Mouse (Mus musculus) forebrain, embryonic 11.5 days (tissue): ENCODE measurements around the gene H2-Eb2. TPM values are rescaled to one million over a fixed set of nuclear protein-coding genes. Genes with fewer than 3 reads are reported as not detected.

ENCODE experiments used
- ATAC-seq: fragments of 200-750 bp; cut with Nextera tagmentation; replicated peaks from 2 replicates; pipeline ENCODE4 v1.8.0; 2017; ENCODE audit warnings: moderate TSS enrichment; ENCODE audit not compliant: low FRiP score
- DNase-seq: peaks from one replicate; pipeline ENCODE4 v3.0.0-alpha.2; 2017; ENCODE audit warnings: low spot score
- H3K27ac ChIP-seq: fragments of 300-500 bp; sonication (generic); 2 replicates; pipeline ENCODE4 v1.5.1; 2014; ENCODE audit warnings: low read depth, low read length
- H3K27me3 ChIP-seq: fragments of 300-500 bp; sonication (generic); 2 replicates; pipeline ENCODE4 v1.6.1; 2014; ENCODE audit warnings: mild to moderate bottlenecking, low read length, mixed read lengths; ENCODE audit not compliant: control insufficient read depth, insufficient read depth
- H3K36me3 ChIP-seq: fragments of 300-500 bp; sonication (generic); 2 replicates; pipeline ENCODE4 v1.6.1; 2014; ENCODE audit warnings: mild to moderate bottlenecking, low read length, moderate library complexity, mixed read lengths; ENCODE audit not compliant: control insufficient read depth, insufficient read depth
- H3K4me1 ChIP-seq: fragments of 300-500 bp; sonication (generic); replicated peaks from 2 replicates; pipeline ENCODE4 v1.6.1; 2014; ENCODE audit warnings: low read length, mixed read lengths; ENCODE audit not compliant: control insufficient read depth, insufficient read depth
- H3K4me2 ChIP-seq: fragments of 300-500 bp; sonication (generic); 2 replicates; pipeline ENCODE4 v1.6.1; 2014; ENCODE audit warnings: low read depth, mild to moderate bottlenecking, low read length, moderate library complexity, mixed read lengths; ENCODE audit not compliant: severe bottlenecking
- H3K4me3 ChIP-seq: fragments of 300-500 bp; sonication (generic); 2 replicates; pipeline ENCODE4 v1.5.1; 2014; ENCODE audit warnings: low read depth, low read length
- H3K9ac ChIP-seq: fragments of 300-500 bp; sonication (generic); 2 replicates; pipeline ENCODE4 v1.6.1; 2014; ENCODE audit warnings: low read length
- H3K9me3 ChIP-seq: fragments of 300-500 bp; sonication (generic); 2 replicates; pipeline ENCODE4 v1.6.1; 2016; ENCODE audit warnings: low read length, mixed read lengths; ENCODE audit not compliant: control insufficient read depth
- whole genome bisulfite sequencing: fragments of 180-500 bp; shearing (Covaris S2); extraction: QIAGEN DNeasy Blood & Tissue Kit; methylation state at CpG from one replicate; pipeline ENCODE4 v1.1.7; 2014; 5-methylcytosine and 5-hydroxymethylcytosine counted together
- polyA plus RNA-seq: library from polyadenylated mRNA; unstranded; fragments of >200 nt; fragmentation: Nextera tagmentation; extraction: Ambion mirVana; gene quantifications from 2 replicates; pipeline ENCODE4 v1.2.1, GENCODE M21; 2014

The H2-Eb2 gene
- polyA plus RNA-seq, 1 experiment from 2014 or later = not detected

- no peak overlapping the region for H3K27ac ChIP-seq
- WGBS = 16% methylated on average over 8 of the region's 8 CpGs
- no peak overlapping the region for H3K4me3 ChIP-seq
- H3K9ac ChIP-seq = no peak overlapping the region
- H3K9me3 ChIP-seq = no peaks in the 10 kb centered on the region
- DNase-seq = peak; percentile 92
- peak; percentile 83 for ATAC-seq
- no peaks in the 10 kb centered on the region for H3K4me1 ChIP-seq
- no peak overlapping the region for H3K4me2 ChIP-seq
- H3K36me3 ChIP-seq = no peaks in the 10 kb centered on the region
- H3K27me3 ChIP-seq = no peaks in the 10 kb centered on the region
These were observed 33.9 kb upstream of the H2-Eb2 start for GRCm38 (mm10) chr17:34291609-34292008.

GRCm38 (mm10) chr17:34292570-34292969 is 32.9 kb upstream of the H2-Eb2 start:
- 88% methylated on average over 4 of the region's 4 CpGs for WGBS
- Histone ChIP-seq H3K27ac (no peak overlapping the region), H3K27me3 (no peaks in the 10 kb centered on the region; the same call in 1 of the 2 replicates), H3K9ac (no peak overlapping the region), H3K4me3 (no peak overlapping the region), H3K36me3 (no peaks in the 10 kb centered on the region), H3K4me1 (no peaks in the 10 kb centered on the region), H3K9me3 (no peaks in the 10 kb centered on the region), H3K4me2 (no peak overlapping the region)
- ATAC-seq (no peak), DNase-seq (no peak)

GRCm38 (mm10) chr17:34293533-34293932 is 31.9 kb upstream of the H2-Eb2 start:
- no peak overlapping the region for H3K4me3 ChIP-seq
- DNase-seq (no peak), ATAC-seq (no peak)
- H3K36me3 ChIP-seq = no peaks in the 10 kb centered on the region
- H3K4me1 ChIP-seq = no peaks in the 10 kb centered on the region
- H3K9ac ChIP-seq = no peak overlapping the region
- no peak overlapping the region for H3K4me2 ChIP-seq
- no peaks in the 10 kb centered on the region; the same call in 1 of the 2 replicates for H3K27me3 ChIP-seq
- WGBS = 57% methylated on average over 2 of the region's 2 CpGs
- no peak overlapping the region for H3K27ac ChIP-seq
- no peaks in the 10 kb centered on the region for H3K9me3 ChIP-seq

GRCm38 (mm10) chr17:34294249-34294648 is 31.2 kb upstream of the H2-Eb2 start:
- no peak overlapping the region for H3K27ac ChIP-seq
- ATAC-seq (no peak), DNase-seq (no peak)
- H3K4me1 ChIP-seq = no peaks in the 10 kb centered on the region
- no peak overlapping the region for H3K9ac ChIP-seq
- H3K27me3 ChIP-seq = no peaks in the 10 kb centered on the region; the same call in 1 of the 2 replicates
- no peaks in the 10 kb centered on the region for H3K36me3 ChIP-seq
- H3K9me3 ChIP-seq = no peaks in the 10 kb centered on the region
- no peak overlapping the region for H3K4me2 ChIP-seq
- H3K4me3 ChIP-seq = no peak overlapping the region
- 74% methylated on average over 4 of the region's 4 CpGs for WGBS

GRCm38 (mm10) chr17:34295307-34295706 is 30.2 kb upstream of the H2-Eb2 start:
- H3K27me3 ChIP-seq = no peaks in the 10 kb centered on the region; the same call in 1 of the 2 replicates
- no peak overlapping the region for H3K4me2 ChIP-seq
- H3K4me3 ChIP-seq = no peak overlapping the region
- ATAC-seq (no peak), DNase-seq (no peak)
- no peaks in the 10 kb centered on the region for H3K9me3 ChIP-seq
- H3K27ac ChIP-seq = no peak overlapping the region
- H3K36me3 ChIP-seq = no peaks in the 10 kb centered on the region
- no peak overlapping the region for H3K9ac ChIP-seq
- H3K4me1 ChIP-seq = no peaks in the 10 kb centered on the region

- Histone ChIP-seq H3K9me3 (no peaks in the 10 kb centered on the region), H3K9ac (peak overlapping the region; percentile 35; the same call in 1 of the 2 replicates), H3K4me1 (no peaks in the 10 kb centered on the region), H3K4me3 (peak overlapping the region; percentile 21; the same call in 1 of the 2 replicates), H3K4me2 (peak overlapping the region; percentile 47; the same call in 1 of the 2 replicates), H3K27me3 (no peaks in the 10 kb centered on the region; the same call in 1 of the 2 replicates), H3K36me3 (no peaks in the 10 kb centered on the region), H3K27ac (no peak overlapping the region)
- WGBS = 22% methylated on average over 23 of the region's 23 CpGs
- DNase-seq (no peak), ATAC-seq (0 out of 2 replicates have a peak, but pooled peaks have one; percentile 27)
These were observed 29.3 kb upstream of the H2-Eb2 start for GRCm38 (mm10) chr17:34295891-34296794.

GRCm38 (mm10) chr17:34299356-34299755 is 26.1 kb upstream of the H2-Eb2 start:
- no peaks in the 10 kb centered on the region; the same call in 1 of the 2 replicates for H3K27me3 ChIP-seq
- ATAC-seq = no peak
- H3K4me1 ChIP-seq = no peaks in the 10 kb centered on the region
- H3K27ac ChIP-seq = no peak overlapping the region
- WGBS = 65% methylated on average over 3 of the region's 3 CpGs
- no peak overlapping the region for H3K4me2 ChIP-seq
- no peaks in the 10 kb centered on the region for H3K9me3 ChIP-seq
- DNase-seq = no peak
- no peak overlapping the region for H3K4me3 ChIP-seq
- H3K9ac ChIP-seq = no peak overlapping the region
- H3K36me3 ChIP-seq = no peaks in the 10 kb centered on the region

- WGBS = 84% methylated on average over 8 of the region's 8 CpGs
- no peak overlapping the region for H3K9ac ChIP-seq
- no peaks in the 10 kb centered on the region for H3K9me3 ChIP-seq
- no peak overlapping the region for H3K4me3 ChIP-seq
- no peaks in the 10 kb centered on the region for H3K36me3 ChIP-seq
- ATAC-seq (no peak), DNase-seq (no peak)
- no peak overlapping the region for H3K27ac ChIP-seq
- H3K27me3 ChIP-seq = no peaks in the 10 kb centered on the region; the same call in 1 of the 2 replicates
- no peak overlapping the region for H3K4me2 ChIP-seq
- no peaks in the 10 kb centered on the region for H3K4me1 ChIP-seq
These were observed 25.4 kb upstream of the H2-Eb2 start for GRCm38 (mm10) chr17:34300071-34300470.
